Mouse (Mus musculus): ENCODE measurements at regions not wholly inside any gene's neighbourhood (a gene's known extent, or its start where the extent isn't known, plus 50 kb on each side); places are given as distances from the start of the nearest gene placed in this dataset.

DNA sequence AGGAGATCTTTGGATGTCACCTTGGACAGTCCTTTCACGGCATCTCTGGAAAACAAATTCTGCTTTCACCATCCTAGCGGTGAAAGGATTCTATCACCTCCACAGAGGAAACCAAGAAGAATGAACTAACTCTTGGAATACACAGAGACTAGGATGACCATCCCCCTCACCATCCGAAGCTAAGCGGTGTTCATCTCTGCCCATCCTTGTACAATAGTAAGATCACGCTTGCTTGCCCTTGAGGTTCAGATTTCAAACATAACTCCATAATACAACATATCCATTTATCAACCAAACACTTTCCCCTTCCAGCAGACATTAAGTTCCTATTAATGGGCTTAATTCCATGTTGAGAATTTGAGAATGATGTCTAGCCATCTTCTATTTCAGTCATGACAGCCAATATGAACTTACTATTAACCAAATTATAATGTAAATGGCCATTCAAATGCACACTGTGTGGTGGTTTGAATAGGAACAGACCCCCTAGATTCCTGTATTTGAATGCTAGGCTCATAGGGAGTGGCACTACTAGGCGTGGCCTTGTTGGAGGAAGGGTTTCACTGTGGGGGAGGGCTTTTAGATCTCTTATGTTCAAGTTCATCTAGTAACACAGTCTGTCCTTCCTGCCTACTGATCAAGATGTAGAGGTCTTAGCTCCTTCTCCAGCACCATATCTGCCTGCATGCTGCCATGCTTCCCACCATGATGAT is 281.4 kb downstream of the Adamts20 start:
- Histone ChIP-seq H3K4me3 (ENCODE audit: low read length) (no peak overlapping the region), H3K9me3 (ENCODE audit: control insufficient read depth, low read length) (no peaks in the 10 kb centered on the region), H3K9ac (ENCODE audit: low read depth, low read length) (no peak overlapping the region), H3K4me1 (ENCODE audit: control insufficient read depth, insufficient read depth, low read length) (no peaks in the 10 kb centered on the region), H3K27me3 (ENCODE audit: control insufficient read depth, insufficient read depth, low read length) (no peaks in the 10 kb centered on the region), H3K27ac (ENCODE audit: low read depth, low read length) (no peak overlapping the region), H3K4me2 (replicated peaks; ENCODE audit: low read depth, low read length) (no peak overlapping the region), H3K36me3 (ENCODE audit: control insufficient read depth, insufficient read depth, low read length) (no peaks in the 10 kb centered on the region)
- no peak for ATAC-seq (ENCODE audit: low FRiP score, low TSS enrichment)
- WGBS = 97% methylated on average over 6 of the region's 6 CpGs

DNA sequence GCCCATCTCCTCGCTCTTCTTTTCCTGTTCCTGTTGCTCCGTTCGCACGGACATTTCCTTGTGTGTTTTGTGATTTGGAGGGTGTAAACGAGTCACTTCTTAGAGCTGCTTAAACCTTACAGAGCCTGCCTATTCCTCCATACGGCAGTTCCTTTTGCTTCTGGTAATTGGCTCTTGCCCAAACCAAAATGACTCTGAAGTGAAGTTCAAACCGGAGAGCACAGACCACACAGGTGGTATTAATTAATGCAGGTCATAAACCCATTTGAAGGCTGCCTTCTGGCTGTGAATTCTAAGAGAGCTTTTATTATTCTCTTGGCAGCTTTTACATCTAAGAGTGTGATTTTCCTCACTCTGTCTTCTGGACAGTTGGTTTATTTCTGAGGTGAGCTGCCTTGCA is 291.1 kb downstream of the Adamts20 start:
- Histone ChIP-seq H3K4me2 (replicated peaks; ENCODE audit: low read depth, low read length) (no peak overlapping the region), H3K27ac (ENCODE audit: low read depth, low read length) (no peak overlapping the region)

GRCm38 (mm10) chr15:94160806-94161205 is 304.4 kb downstream of the Adamts20 start:
- 90% methylated on average over 4 of the region's 4 CpGs for WGBS
- Histone ChIP-seq H3K4me3 (ENCODE audit: low read length) (no peak overlapping the region), H3K27ac (ENCODE audit: low read depth, low read length) (no peak overlapping the region), H3K4me1 (ENCODE audit: control insufficient read depth, insufficient read depth, low read length) (no peaks in the 10 kb centered on the region), H3K9me3 (ENCODE audit: control insufficient read depth, low read length) (no peaks in the 10 kb centered on the region; the same call in 1 of the 2 replicates), H3K27me3 (ENCODE audit: control insufficient read depth, insufficient read depth, low read length) (no peaks in the 10 kb centered on the region), H3K9ac (ENCODE audit: low read depth, low read length) (no peak overlapping the region), H3K4me2 (replicated peaks; ENCODE audit: low read depth, low read length) (no peak overlapping the region), H3K36me3 (ENCODE audit: control insufficient read depth, insufficient read depth, low read length) (no peaks in the 10 kb centered on the region)
- no peak for ATAC-seq (ENCODE audit: low FRiP score, low TSS enrichment)

More for the DNA sequence above, 291.1 kb downstream of the Adamts20 start:
- 16% methylated on average over 7 of the region's 7 CpGs for WGBS
- Histone ChIP-seq H3K36me3 (ENCODE audit: control insufficient read depth, insufficient read depth, low read length) (no peaks in the 10 kb centered on the region), H3K4me1 (ENCODE audit: control insufficient read depth, insufficient read depth, low read length) (0 out of 2 replicates have a peak, but pooled peaks cover 3% of the 10 kb centered on the region), H3K9me3 (ENCODE audit: control insufficient read depth, low read length) (no peaks in the 10 kb centered on the region), H3K27me3 (ENCODE audit: control insufficient read depth, insufficient read depth, low read length) (no peaks in the 10 kb centered on the region), H3K9ac (ENCODE audit: low read depth, low read length) (no peak overlapping the region), H3K4me3 (ENCODE audit: low read length) (no peak overlapping the region)
- ATAC-seq (ENCODE audit: low FRiP score, low TSS enrichment) = peak; percentile 39; the same call in 1 of the 2 replicates

DNA sequence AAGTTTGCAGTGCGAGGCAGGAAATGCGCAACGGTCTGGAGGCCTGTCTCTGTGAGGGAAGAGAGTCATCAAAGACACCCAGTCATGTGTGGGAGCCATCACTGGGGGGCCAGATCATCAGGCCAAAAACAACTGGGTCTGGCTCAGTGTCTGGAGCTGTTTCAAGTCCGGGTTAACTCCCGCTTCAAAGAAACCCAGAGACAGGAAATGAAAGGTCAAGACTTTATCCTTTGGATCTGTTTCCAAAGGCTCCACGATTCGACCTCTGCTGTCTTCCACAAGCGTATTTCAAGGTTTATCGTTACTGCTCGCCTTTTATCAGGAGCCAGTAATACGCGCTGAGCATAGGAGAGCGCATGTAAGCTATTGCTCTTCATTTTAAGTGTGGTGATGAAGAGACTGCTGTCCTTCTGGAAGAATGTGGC is 325.7 kb downstream of the Adamts20 start:
- 12% methylated on average over 13 of the region's 13 CpGs for WGBS
- ATAC-seq (ENCODE audit: low FRiP score, low TSS enrichment) = peak; percentile 90
- H3K27ac ChIP-seq (ENCODE audit: low read depth, low read length) = peak overlapping the region; percentile 65; the same call in 1 of the 2 replicates
- H3K36me3 ChIP-seq (ENCODE audit: control insufficient read depth, insufficient read depth, low read length) = no peaks in the 10 kb centered on the region
- H3K4me3 ChIP-seq (ENCODE audit: low read length) = no peak overlapping the region
- peaks cover 8% of the 10 kb centered on the region; the same call in 1 of the 2 replicates for H3K4me1 ChIP-seq (ENCODE audit: control insufficient read depth, insufficient read depth, low read length)
- H3K4me2 ChIP-seq (replicated peaks; ENCODE audit: low read depth, low read length) = no peak overlapping the region; the same call in 1 of the 2 replicates
- no peaks in the 10 kb centered on the region for H3K27me3 ChIP-seq (ENCODE audit: control insufficient read depth, insufficient read depth, low read length)
- no peaks in the 10 kb centered on the region for H3K9me3 ChIP-seq (ENCODE audit: control insufficient read depth, low read length)
- H3K9ac ChIP-seq (ENCODE audit: low read depth, low read length) = no peak overlapping the region

DNA sequence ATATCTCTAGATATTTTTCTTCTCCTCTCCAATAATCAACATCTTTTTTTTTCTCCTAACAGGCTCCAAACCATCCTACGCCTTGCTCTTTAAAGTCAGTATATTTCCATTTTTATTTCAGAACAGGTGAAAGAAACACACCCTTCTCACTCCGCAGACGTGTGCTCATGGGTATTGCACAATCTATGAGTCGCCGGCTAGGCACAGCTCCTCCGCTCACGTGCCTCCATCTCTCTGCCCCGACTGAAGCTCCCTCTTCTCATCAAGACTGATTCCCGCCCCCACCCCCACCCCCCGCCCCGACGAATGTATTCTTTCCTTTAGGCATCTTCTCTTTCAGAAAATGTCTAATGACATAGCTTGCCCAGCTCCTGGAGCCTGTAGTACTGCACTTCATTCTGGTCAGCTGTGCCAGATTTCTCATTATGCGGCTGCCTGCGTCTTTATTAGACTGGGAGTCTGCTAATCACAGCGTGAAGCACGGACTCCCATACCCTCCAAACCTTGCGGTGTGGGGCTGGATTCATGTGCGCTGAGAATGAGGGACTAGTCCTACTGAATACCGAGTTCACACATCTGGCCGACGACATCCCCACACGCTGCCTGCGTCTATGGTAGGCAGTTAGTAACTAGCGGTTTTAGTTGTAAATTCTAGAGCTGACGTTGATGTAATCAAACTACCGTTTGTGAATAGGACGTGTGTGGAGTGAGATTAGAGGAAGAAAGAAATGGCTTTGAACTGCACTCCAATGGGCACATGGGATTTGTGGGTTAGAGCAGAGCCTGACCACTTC is 327.9 kb downstream of the Adamts20 start:
- H3K9me3 ChIP-seq (ENCODE audit: control insufficient read depth, low read length) = peaks cover 4% of the 10 kb centered on the region
- no peaks in the 10 kb centered on the region for H3K27me3 ChIP-seq (ENCODE audit: control insufficient read depth, insufficient read depth, low read length)
- no peak overlapping the region for H3K9ac ChIP-seq (ENCODE audit: low read depth, low read length)
- peaks cover 8% of the 10 kb centered on the region; the same call in 1 of the 2 replicates for H3K4me1 ChIP-seq (ENCODE audit: control insufficient read depth, insufficient read depth, low read length)
- no peaks in the 10 kb centered on the region for H3K36me3 ChIP-seq (ENCODE audit: control insufficient read depth, insufficient read depth, low read length)
- no peak for ATAC-seq (ENCODE audit: low FRiP score, low TSS enrichment)
- 80% methylated on average over 27 of the region's 27 CpGs for WGBS
- no peak overlapping the region for H3K4me3 ChIP-seq (ENCODE audit: low read length)
- no peak overlapping the region for H3K4me2 ChIP-seq (replicated peaks; ENCODE audit: low read depth, low read length)
- H3K27ac ChIP-seq (ENCODE audit: low read depth, low read length) = no peak overlapping the region

- no peak overlapping the region for H3K4me3 ChIP-seq (ENCODE audit: low read length)
- ATAC-seq (ENCODE audit: low FRiP score, low TSS enrichment) = no peak
- no peak overlapping the region for H3K27ac ChIP-seq (ENCODE audit: low read depth, low read length)
- peaks cover 7% of the 10 kb centered on the region; the same call in 1 of the 2 replicates for H3K9me3 ChIP-seq (ENCODE audit: control insufficient read depth, low read length)
- no peak overlapping the region for H3K9ac ChIP-seq (ENCODE audit: low read depth, low read length)
- H3K4me1 ChIP-seq (ENCODE audit: control insufficient read depth, insufficient read depth, low read length) = no peaks in the 10 kb centered on the region
- no peaks in the 10 kb centered on the region for H3K36me3 ChIP-seq (ENCODE audit: control insufficient read depth, insufficient read depth, low read length)
- H3K27me3 ChIP-seq (ENCODE audit: control insufficient read depth, insufficient read depth, low read length) = no peaks in the 10 kb centered on the region
- H3K4me2 ChIP-seq (replicated peaks; ENCODE audit: low read depth, low read length) = no peak overlapping the region
- WGBS = 82% methylated on average over 5 of the region's 5 CpGs
Measured at GRCm38 (mm10) chr15:94112801-94113200, 352.4 kb downstream of the Adamts20 start.

- Histone ChIP-seq H3K9me3 (ENCODE audit: control insufficient read depth, low read length) (no peaks in the 10 kb centered on the region), H3K4me3 (ENCODE audit: low read length) (no peak overlapping the region), H3K27ac (ENCODE audit: low read depth, low read length) (no peak overlapping the region), H3K9ac (ENCODE audit: low read depth, low read length) (no peak overlapping the region), H3K36me3 (ENCODE audit: control insufficient read depth, insufficient read depth, low read length) (no peaks in the 10 kb centered on the region), H3K4me2 (replicated peaks; ENCODE audit: low read depth, low read length) (no peak overlapping the region), H3K4me1 (ENCODE audit: control insufficient read depth, insufficient read depth, low read length) (no peaks in the 10 kb centered on the region), H3K27me3 (ENCODE audit: control insufficient read depth, insufficient read depth, low read length) (no peaks in the 10 kb centered on the region)
- 32% methylated on average over 2 of the region's 2 CpGs for WGBS
- no peak for ATAC-seq (ENCODE audit: low FRiP score, low TSS enrichment)
Measured at GRCm38 (mm10) chr15:94107186-94107716, 358.0 kb downstream of the Adamts20 start.

DNA sequence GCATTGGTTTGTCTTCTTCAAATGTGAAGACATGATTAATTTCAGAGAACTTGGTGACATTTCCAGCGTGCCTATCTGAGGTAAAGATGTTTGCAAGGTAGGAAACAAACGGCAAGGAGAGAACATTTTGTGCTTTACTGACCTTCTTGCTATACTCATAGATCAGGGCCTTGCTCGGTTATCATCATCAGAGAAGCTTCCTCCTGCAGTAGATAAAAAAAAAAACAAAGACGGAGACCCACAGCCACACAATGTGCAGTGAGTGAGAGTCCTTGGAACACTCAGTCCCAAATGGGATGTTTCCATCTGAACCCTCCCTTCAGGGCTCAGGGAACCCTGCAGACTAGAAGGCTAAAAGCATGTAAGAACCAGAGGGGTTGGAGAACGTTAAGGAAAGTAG is 374.6 kb downstream of the Adamts20 start:
- no peak overlapping the region for H3K27ac ChIP-seq (ENCODE audit: low read depth, low read length)
- 79% methylated on average over 5 of the region's 5 CpGs for WGBS

DNA sequence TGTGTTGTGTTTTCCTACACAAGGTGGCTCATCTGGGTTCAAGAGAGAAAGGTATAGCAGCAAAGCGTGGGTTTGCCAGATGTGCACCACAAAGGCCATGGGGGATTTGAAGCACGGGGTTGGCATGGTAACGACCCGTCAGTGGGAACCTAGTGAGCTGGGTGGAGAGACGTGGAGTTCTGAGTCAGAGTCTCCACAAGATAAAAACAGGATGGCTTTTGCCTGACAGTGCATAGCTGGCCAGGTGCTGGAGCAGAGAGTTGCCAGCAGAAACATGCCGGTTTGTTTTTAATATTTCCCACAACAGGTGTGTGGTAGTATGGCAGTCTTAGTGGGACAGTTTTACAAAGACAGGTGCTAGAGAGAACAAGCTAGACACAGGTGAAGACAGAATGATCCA is 375.4 kb downstream of the Adamts20 start:
- Histone ChIP-seq H3K27me3 (ENCODE audit: control insufficient read depth, insufficient read depth, low read length) (no peaks in the 10 kb centered on the region), H3K9me3 (ENCODE audit: control insufficient read depth, low read length) (no peaks in the 10 kb centered on the region), H3K9ac (ENCODE audit: low read depth, low read length) (no peak overlapping the region), H3K4me3 (ENCODE audit: low read length) (no peak overlapping the region), H3K4me2 (replicated peaks; ENCODE audit: low read depth, low read length) (no peak overlapping the region), H3K27ac (ENCODE audit: low read depth, low read length) (no peak overlapping the region), H3K4me1 (ENCODE audit: control insufficient read depth, insufficient read depth, low read length) (no peaks in the 10 kb centered on the region), H3K36me3 (ENCODE audit: control insufficient read depth, insufficient read depth, low read length) (no peaks in the 10 kb centered on the region)
- ATAC-seq (ENCODE audit: low FRiP score, low TSS enrichment) = no peak
- 74% methylated on average over 6 of the region's 6 CpGs for WGBS

More for the DNA sequence above, 374.6 kb downstream of the Adamts20 start:
- no peaks in the 10 kb centered on the region for H3K4me1 ChIP-seq (ENCODE audit: control insufficient read depth, insufficient read depth, low read length)
- no peaks in the 10 kb centered on the region for H3K9me3 ChIP-seq (ENCODE audit: control insufficient read depth, low read length)
- no peak overlapping the region for H3K9ac ChIP-seq (ENCODE audit: low read depth, low read length)
- no peak overlapping the region for H3K4me2 ChIP-seq (replicated peaks; ENCODE audit: low read depth, low read length)
- H3K36me3 ChIP-seq (ENCODE audit: control insufficient read depth, insufficient read depth, low read length) = no peaks in the 10 kb centered on the region
- H3K27me3 ChIP-seq (ENCODE audit: control insufficient read depth, insufficient read depth, low read length) = no peaks in the 10 kb centered on the region
- ATAC-seq (ENCODE audit: low FRiP score, low TSS enrichment) = no peak
- H3K4me3 ChIP-seq (ENCODE audit: low read length) = no peak overlapping the region
